Mouse (Mus musculus) megakaryocyte, embryonic 14.5 days (primary cell): ENCODE measurements around the gene Tbkbp1.

Experiments
- FLI1 ChIP-seq: IDR thresholded peaks from 2 replicates; pipeline ENCODE4 v1.6.1; 2012; ENCODE audit warnings: low read length, inconsistent platforms, mixed read lengths
- GATA1 ChIP-seq: IDR thresholded peaks from 3 replicates; pipeline ENCODE4 v1.6.1; 2012; ENCODE audit warnings: mixed read lengths, low read length, inconsistent platforms, borderline replicate concordance

- no peak for TF ChIP-seq FLI1
- TF ChIP-seq GATA1 = no peak
Measured at GRCm38 (mm10) chr11:97198601-97199000, 47.3 kb upstream of the Tbkbp1 start.
